Mouse (Mus musculus): ENCODE results near the gene Cdhr3. TPM values are rescaled to one million over a fixed set of nuclear protein-coding genes. Genes with fewer than 3 reads are reported as not detected.
"Not testable (repeated sequence)": the region's sequence is repeated elsewhere in the genome, so short reads cannot be mapped to it uniquely, and the experiment has no call there.

Cdhr3 gene
- polyA plus RNA-seq, 1 experiment from 2014 or later = 0.51 TPM

- ATAC-seq = no peak
- Histone ChIP-seq H3K9me3 (replicated peaks; ENCODE audit: control insufficient read depth, low read length, poor library complexity, severe bottlenecking) (no peaks in the 10 kb centered on the region), H3K4me3 (ENCODE audit: low read depth, low read length) (no peak overlapping the region), H3K27me3 (ENCODE audit: control insufficient read depth, insufficient read depth, low read depth, low read length) (no peaks in the 10 kb centered on the region), H3K4me1 (ENCODE audit: control insufficient read depth, insufficient read depth, low read length) (no peaks in the 10 kb centered on the region; the same call in 1 of the 2 replicates), H3K27ac (ENCODE audit: low read length) (no peak overlapping the region), H3K9ac (ENCODE audit: low read depth, low read length) (no peak overlapping the region), H3K36me3 (ENCODE audit: control insufficient read depth, insufficient read depth, low read length) (no peaks in the 10 kb centered on the region), H3K4me2 (ENCODE audit: low read length) (no peak overlapping the region)
- WGBS = 92% methylated on average over 6 of the region's 6 CpGs
These were observed 83.3 kb downstream of the Cdhr3 start for GRCm38 (mm10) chr12:33009206-33009966.

DNA sequence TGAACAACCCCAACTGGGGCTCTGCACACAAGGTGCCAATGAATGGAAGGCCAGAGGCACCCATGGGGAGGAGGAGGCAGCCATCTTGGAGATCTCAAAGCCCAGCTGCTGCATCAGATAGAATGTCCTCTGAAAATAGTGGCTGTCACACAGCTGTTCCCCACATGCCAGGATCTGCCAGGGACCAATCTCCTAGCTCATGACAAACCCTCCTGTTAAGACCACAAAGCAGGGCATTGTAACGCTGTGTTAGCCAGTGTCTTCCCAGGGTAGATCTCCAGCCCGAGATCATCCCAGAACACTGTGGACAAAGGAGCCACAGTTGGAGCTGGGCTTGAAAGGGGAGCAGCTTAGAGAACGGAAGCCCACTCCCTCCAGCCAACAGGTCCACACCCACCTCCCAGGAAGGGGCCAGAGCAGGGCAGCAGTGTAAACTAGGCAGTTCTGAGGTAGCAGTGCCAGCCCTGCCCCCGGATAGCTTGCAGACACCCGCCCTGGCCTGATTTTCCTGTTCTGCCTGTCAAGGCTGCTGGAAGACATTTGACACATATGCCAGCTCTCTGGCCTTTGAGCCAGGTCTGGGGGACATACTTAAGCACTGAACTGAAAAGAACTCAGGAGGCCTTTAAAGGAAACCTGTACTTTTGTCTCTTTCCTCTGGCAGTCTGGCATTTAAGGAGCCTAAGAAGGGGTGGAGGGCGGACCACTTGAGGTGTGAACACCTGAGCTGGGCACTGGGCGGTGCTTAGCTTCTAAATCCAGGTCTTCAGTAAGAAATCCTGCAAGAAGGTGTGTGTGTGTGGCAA, 84.2 kb downstream of the Cdhr3 start:
- peak; percentile 41; the same call in 1 of the 2 replicates for ATAC-seq
- H3K4me3 ChIP-seq (ENCODE audit: low read depth, low read length) = no peak overlapping the region
- no peaks in the 10 kb centered on the region for H3K27me3 ChIP-seq (ENCODE audit: control insufficient read depth, insufficient read depth, low read depth, low read length)
- no peaks in the 10 kb centered on the region for H3K4me1 ChIP-seq (ENCODE audit: control insufficient read depth, insufficient read depth, low read length)
- no peak overlapping the region for H3K9ac ChIP-seq (ENCODE audit: low read depth, low read length)
- H3K9me3 ChIP-seq (replicated peaks; ENCODE audit: control insufficient read depth, low read length, poor library complexity, severe bottlenecking) = no peaks in the 10 kb centered on the region
- no peak overlapping the region for H3K4me2 ChIP-seq (ENCODE audit: low read length)
- H3K36me3 ChIP-seq (ENCODE audit: control insufficient read depth, insufficient read depth, low read length) = no peaks in the 10 kb centered on the region
- WGBS = 49% methylated on average over 7 of the region's 7 CpGs
- H3K27ac ChIP-seq (ENCODE audit: low read length) = no peak overlapping the region

DNA sequence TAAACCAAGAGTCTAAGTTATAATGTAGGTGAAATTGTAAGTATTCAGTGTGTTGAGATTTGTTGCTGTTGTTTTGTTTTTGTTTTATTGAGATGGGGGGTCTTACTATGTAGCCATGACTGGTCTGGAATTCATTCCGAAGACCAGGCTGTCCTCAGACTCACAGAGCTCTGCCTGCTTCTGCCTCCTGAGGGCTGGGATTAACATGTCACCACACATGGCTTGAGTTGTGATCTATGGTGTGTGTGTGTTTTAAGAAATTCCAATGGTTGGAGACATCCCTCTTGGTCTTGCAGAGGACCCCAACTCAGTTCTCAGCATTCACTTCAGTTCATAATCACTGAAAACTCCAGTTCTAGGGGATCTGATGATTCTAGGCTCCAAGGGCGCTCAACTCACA, 85.5 kb downstream of the Cdhr3 start:
- H3K27me3 ChIP-seq (ENCODE audit: control insufficient read depth, insufficient read depth, low read depth, low read length) = no peaks in the 10 kb centered on the region
- H3K9me3 ChIP-seq (replicated peaks; ENCODE audit: control insufficient read depth, low read length, poor library complexity, severe bottlenecking) = no peaks in the 10 kb centered on the region
- no peak overlapping the region for H3K9ac ChIP-seq (ENCODE audit: low read depth, low read length)
- no peaks in the 10 kb centered on the region for H3K36me3 ChIP-seq (ENCODE audit: control insufficient read depth, insufficient read depth, low read length)
- H3K4me3 ChIP-seq (ENCODE audit: low read depth, low read length) = no peak overlapping the region
- no peak for ATAC-seq
- no peak overlapping the region for H3K4me2 ChIP-seq (ENCODE audit: low read length)
- no peak overlapping the region for H3K27ac ChIP-seq (ENCODE audit: low read length)
- 95% methylated on average over 2 of the region's 2 CpGs for WGBS
- no peaks in the 10 kb centered on the region for H3K4me1 ChIP-seq (ENCODE audit: control insufficient read depth, insufficient read depth, low read length)

DNA sequence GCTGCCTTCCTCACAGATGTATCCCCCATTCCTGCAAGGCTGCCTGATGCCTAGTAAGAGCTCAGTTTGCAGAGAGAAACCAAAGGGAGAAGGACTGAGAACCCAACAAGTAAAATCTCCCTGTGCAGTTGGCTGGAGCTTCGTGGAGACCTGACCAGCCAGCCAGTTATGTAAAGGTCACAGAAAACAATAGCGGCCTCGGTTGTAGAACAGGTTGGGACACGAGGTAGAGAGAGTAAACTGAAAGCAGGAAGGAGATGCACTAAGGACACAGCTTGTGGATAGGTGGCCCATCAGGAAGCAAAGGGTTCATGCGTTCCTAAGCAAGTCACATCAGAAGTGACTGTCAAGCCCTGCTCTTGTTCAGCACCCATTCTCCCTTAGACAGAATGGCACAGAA, 86.8 kb downstream of the Cdhr3 start:
- WGBS = 86% methylated on average over 5 of the region's 5 CpGs
- Histone ChIP-seq H3K27ac (ENCODE audit: low read length) (no peak overlapping the region), H3K4me3 (ENCODE audit: low read depth, low read length) (no peak overlapping the region), H3K36me3 (ENCODE audit: control insufficient read depth, insufficient read depth, low read length) (no peaks in the 10 kb centered on the region), H3K4me2 (ENCODE audit: low read length) (no peak overlapping the region), H3K9me3 (replicated peaks; ENCODE audit: control insufficient read depth, low read length, poor library complexity, severe bottlenecking) (no peaks in the 10 kb centered on the region), H3K4me1 (ENCODE audit: control insufficient read depth, insufficient read depth, low read length) (no peaks in the 10 kb centered on the region), H3K9ac (ENCODE audit: low read depth, low read length) (no peak overlapping the region), H3K27me3 (ENCODE audit: control insufficient read depth, insufficient read depth, low read depth, low read length) (no peaks in the 10 kb centered on the region)
- no peak for ATAC-seq

GRCm38 (mm10) chr12:33003339-33003965, 89.2 kb downstream of the Cdhr3 start:
- Histone ChIP-seq H3K9me3 (replicated peaks; ENCODE audit: control insufficient read depth, low read length, poor library complexity, severe bottlenecking) (no peaks in the 10 kb centered on the region), H3K27ac (ENCODE audit: low read length) (no peak overlapping the region), H3K9ac (ENCODE audit: low read depth, low read length) (no peak overlapping the region), H3K4me1 (ENCODE audit: control insufficient read depth, insufficient read depth, low read length) (no peaks in the 10 kb centered on the region), H3K36me3 (ENCODE audit: control insufficient read depth, insufficient read depth, low read length) (no peaks in the 10 kb centered on the region), H3K4me2 (ENCODE audit: low read length) (no peak overlapping the region), H3K4me3 (ENCODE audit: low read depth, low read length) (no peak overlapping the region), H3K27me3 (ENCODE audit: control insufficient read depth, insufficient read depth, low read depth, low read length) (no peaks in the 10 kb centered on the region)
- 48% methylated on average over 8 of the region's 8 CpGs for WGBS
- ATAC-seq = peak; percentile 19; the same call in 1 of the 2 replicates

DNA sequence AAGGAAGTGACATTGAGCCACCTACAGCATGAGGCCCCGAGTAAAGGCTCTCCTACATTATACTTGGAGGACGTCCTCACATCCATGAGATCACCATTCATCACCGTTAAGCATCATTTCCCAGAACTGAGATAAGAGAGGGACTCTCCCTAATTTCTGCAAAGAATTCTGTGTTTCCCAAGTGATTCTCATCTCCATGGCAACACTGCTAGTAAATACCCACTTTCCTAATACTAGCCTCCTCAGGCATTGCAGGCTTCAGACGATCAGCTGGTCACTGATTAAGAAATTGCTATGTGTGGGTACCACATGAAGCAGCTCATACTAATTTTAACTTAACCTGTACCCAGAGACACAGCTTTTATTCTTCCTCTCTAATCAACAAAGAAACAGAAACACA, 92.3 kb downstream of the Cdhr3 start:
- no peak overlapping the region for H3K27ac ChIP-seq (ENCODE audit: low read length)
- no peaks in the 10 kb centered on the region for H3K36me3 ChIP-seq (ENCODE audit: control insufficient read depth, insufficient read depth, low read length)
- no peak overlapping the region for H3K4me2 ChIP-seq (ENCODE audit: low read length)
- ATAC-seq = peak; percentile 69
- no peak overlapping the region for H3K9ac ChIP-seq (ENCODE audit: low read depth, low read length)
- H3K4me1 ChIP-seq (ENCODE audit: control insufficient read depth, insufficient read depth, low read length) = no peaks in the 10 kb centered on the region
- no peaks in the 10 kb centered on the region for H3K9me3 ChIP-seq (replicated peaks; ENCODE audit: control insufficient read depth, low read length, poor library complexity, severe bottlenecking)
- H3K4me3 ChIP-seq (ENCODE audit: low read depth, low read length) = no peak overlapping the region
- H3K27me3 ChIP-seq (ENCODE audit: control insufficient read depth, insufficient read depth, low read depth, low read length) = no peaks in the 10 kb centered on the region
- WGBS = 56% methylated on average over 4 of the region's 4 CpGs

DNA sequence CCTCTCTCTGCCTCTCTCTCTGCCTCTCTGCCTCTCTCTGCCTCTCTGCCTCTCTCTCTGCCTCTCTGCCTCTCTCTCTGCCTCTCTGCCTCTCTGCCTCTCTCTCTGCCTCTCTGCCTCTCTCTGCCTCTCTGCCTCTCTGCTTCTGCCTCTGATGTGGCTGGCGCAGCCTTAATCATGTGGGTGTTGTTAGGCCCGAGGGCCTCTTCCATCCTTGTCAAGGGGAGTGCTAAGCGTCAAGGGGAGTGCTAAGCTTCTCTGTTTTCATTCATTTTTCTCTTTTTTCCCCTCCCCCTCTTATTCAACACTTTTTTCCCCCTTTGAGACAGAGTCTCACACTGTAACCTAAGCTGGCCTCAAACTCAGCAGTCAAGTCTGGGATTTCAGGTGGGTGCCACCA, 92.9 kb downstream of the Cdhr3 start:
- not testable (repeated sequence) for H3K4me2 ChIP-seq (ENCODE audit: low read length); H3K36me3 ChIP-seq (ENCODE audit: control insufficient read depth, insufficient read depth, low read length); H3K27ac ChIP-seq (ENCODE audit: low read length); H3K4me3 ChIP-seq (ENCODE audit: low read depth, low read length); H3K9ac ChIP-seq (ENCODE audit: low read depth, low read length); H3K4me1 ChIP-seq (ENCODE audit: control insufficient read depth, insufficient read depth, low read length); H3K9me3 ChIP-seq (replicated peaks; ENCODE audit: control insufficient read depth, low read length, poor library complexity, severe bottlenecking); ATAC-seq; H3K27me3 ChIP-seq (ENCODE audit: control insufficient read depth, insufficient read depth, low read depth, low read length)
- 36% methylated on average over 3 of the region's 3 CpGs for WGBS

- Histone ChIP-seq H3K27ac (ENCODE audit: low read length) (no peak overlapping the region), H3K4me1 (ENCODE audit: control insufficient read depth, insufficient read depth, low read length) (no peaks in the 10 kb centered on the region), H3K4me3 (ENCODE audit: low read depth, low read length) (no peak overlapping the region), H3K27me3 (ENCODE audit: control insufficient read depth, insufficient read depth, low read depth, low read length) (no peaks in the 10 kb centered on the region), H3K9me3 (replicated peaks; ENCODE audit: control insufficient read depth, low read length, poor library complexity, severe bottlenecking) (no peaks in the 10 kb centered on the region), H3K36me3 (ENCODE audit: control insufficient read depth, insufficient read depth, low read length) (no peaks in the 10 kb centered on the region), H3K9ac (ENCODE audit: low read depth, low read length) (no peak overlapping the region), H3K4me2 (ENCODE audit: low read length) (no peak overlapping the region)
- no peak for ATAC-seq
- 84% methylated on average over 5 of the region's 5 CpGs for WGBS
These were observed 93.9 kb downstream of the Cdhr3 start for GRCm38 (mm10) chr12:32998766-32999165.

Measured in midbrain, embryonic 16.5 days (tissue).